Mouse (Mus musculus): ENCODE measurements at regions not wholly inside any gene's neighbourhood (a gene's known extent, or its start where the extent isn't known, plus 50 kb on each side); places are given as distances from the start of the nearest gene placed in this dataset.
"Not testable (repeated sequence)": the region's sequence is repeated elsewhere in the genome, so short reads cannot be mapped to it uniquely, and the experiment has no call there.

- TF ChIP-seq CTCF (IDR thresholded peaks at IDR 0.05; ENCODE audit: borderline replicate concordance, insufficient read depth, low read length) (no peak), POLR2A (IDR thresholded peaks at IDR 0.05; ENCODE audit: low read depth, low read length) (no peak)
- H3K4me3 ChIP-seq (ENCODE audit: insufficient read depth, low read length) = no peak overlapping the region
- no peaks in the 10 kb centered on the region for H3K4me1 ChIP-seq (ENCODE audit: control insufficient read depth, insufficient read depth, low read length)
- H3K27ac ChIP-seq (ENCODE audit: insufficient read depth, low read length) = no peak overlapping the region
These were observed 589.2 kb downstream of the Epha7 start for GRCm38 (mm10) chr4:29402143-29402542.

- no peak for TF ChIP-seq POLR2A (IDR thresholded peaks at IDR 0.05; ENCODE audit: low read depth, low read length)
- no peak for TF ChIP-seq CTCF (IDR thresholded peaks at IDR 0.05; ENCODE audit: borderline replicate concordance, insufficient read depth, low read length)
- Histone ChIP-seq H3K4me1 (ENCODE audit: control insufficient read depth, insufficient read depth, low read length) (no peaks in the 10 kb centered on the region), H3K27ac (ENCODE audit: insufficient read depth, low read length) (no peak overlapping the region), H3K4me3 (ENCODE audit: insufficient read depth, low read length) (no peak overlapping the region)
These were observed 601.7 kb downstream of the Epha7 start for GRCm38 (mm10) chr4:29414616-29415015.

- Histone ChIP-seq H3K4me3 (ENCODE audit: insufficient read depth, low read length) (no peak overlapping the region), H3K4me1 (ENCODE audit: control insufficient read depth, insufficient read depth, low read length) (no peaks in the 10 kb centered on the region), H3K27ac (ENCODE audit: insufficient read depth, low read length) (no peak overlapping the region)
- TF ChIP-seq POLR2A (IDR thresholded peaks at IDR 0.05; ENCODE audit: low read depth, low read length) (no peak), CTCF (IDR thresholded peaks at IDR 0.05; ENCODE audit: borderline replicate concordance, insufficient read depth, low read length) (no peak)
These were observed 607.4 kb downstream of the Epha7 start for GRCm38 (mm10) chr4:29420198-29420792.

GRCm38 (mm10) chr4:29431493-29431892 lies 618.6 kb downstream of the Epha7 start:
- H3K27ac ChIP-seq (ENCODE audit: insufficient read depth, low read length); H3K4me1 ChIP-seq (ENCODE audit: control insufficient read depth, insufficient read depth, low read length): not testable (repeated sequence)

GRCm38 (mm10) chr4:29463329-29463728 lies 650.4 kb downstream of the Epha7 start:
- H3K4me3 ChIP-seq (ENCODE audit: insufficient read depth, low read length) = no peak overlapping the region
- no peak overlapping the region for H3K27ac ChIP-seq (ENCODE audit: insufficient read depth, low read length)
- no peak for TF ChIP-seq CTCF (IDR thresholded peaks at IDR 0.05; ENCODE audit: borderline replicate concordance, insufficient read depth, low read length)
- TF ChIP-seq POLR2A (IDR thresholded peaks at IDR 0.05; ENCODE audit: low read depth, low read length) = no peak
- no peaks in the 10 kb centered on the region for H3K4me1 ChIP-seq (ENCODE audit: control insufficient read depth, insufficient read depth, low read length)

More at GRCm38 (mm10) chr4:29431493-29431892, 618.6 kb downstream of the Epha7 start:
- H3K4me3 ChIP-seq (ENCODE audit: insufficient read depth, low read length) = not testable (repeated sequence)

GRCm38 (mm10) chr4:29466315-29466714 lies 653.4 kb downstream of the Epha7 start:
- no peak for TF ChIP-seq POLR2A (IDR thresholded peaks at IDR 0.05; ENCODE audit: low read depth, low read length)
- no peak for TF ChIP-seq CTCF (IDR thresholded peaks at IDR 0.05; ENCODE audit: borderline replicate concordance, insufficient read depth, low read length)
- H3K4me3 ChIP-seq (ENCODE audit: insufficient read depth, low read length) = no peak overlapping the region
- no peaks in the 10 kb centered on the region for H3K4me1 ChIP-seq (ENCODE audit: control insufficient read depth, insufficient read depth, low read length)
- H3K27ac ChIP-seq (ENCODE audit: insufficient read depth, low read length) = no peak overlapping the region

GRCm38 (mm10) chr4:29480384-29481092 lies 667.6 kb downstream of the Epha7 start:
- H3K4me1 ChIP-seq (ENCODE audit: control insufficient read depth, insufficient read depth, low read length) = no peaks in the 10 kb centered on the region
- TF ChIP-seq CTCF (IDR thresholded peaks at IDR 0.05; ENCODE audit: borderline replicate concordance, insufficient read depth, low read length) (no peak), POLR2A (IDR thresholded peaks at IDR 0.05; ENCODE audit: low read depth, low read length) (no peak)
- H3K4me3 ChIP-seq (ENCODE audit: insufficient read depth, low read length) = no peak overlapping the region
- H3K27ac ChIP-seq (ENCODE audit: insufficient read depth, low read length) = no peak overlapping the region

GRCm38 (mm10) chr4:29481093-29481715 lies 668.3 kb downstream of the Epha7 start:
- Histone ChIP-seq H3K4me1 (ENCODE audit: control insufficient read depth, insufficient read depth, low read length) (no peaks in the 10 kb centered on the region), H3K27ac (ENCODE audit: insufficient read depth, low read length) (peak overlapping the region; percentile 24; the same call in 1 of the 2 replicates), H3K4me3 (ENCODE audit: insufficient read depth, low read length) (no peak overlapping the region)
- TF ChIP-seq POLR2A (IDR thresholded peaks at IDR 0.05; ENCODE audit: low read depth, low read length) (no peak), CTCF (IDR thresholded peaks at IDR 0.05; ENCODE audit: borderline replicate concordance, insufficient read depth, low read length) (no peak)

- H3K27ac ChIP-seq (ENCODE audit: insufficient read depth, low read length) = no peak overlapping the region
- TF ChIP-seq POLR2A (IDR thresholded peaks at IDR 0.05; ENCODE audit: low read depth, low read length) = no peak
- no peak for TF ChIP-seq CTCF (IDR thresholded peaks at IDR 0.05; ENCODE audit: borderline replicate concordance, insufficient read depth, low read length)
- H3K4me3 ChIP-seq (ENCODE audit: insufficient read depth, low read length) = no peak overlapping the region
- H3K4me1 ChIP-seq (ENCODE audit: control insufficient read depth, insufficient read depth, low read length) = no peaks in the 10 kb centered on the region
These were observed 669.5 kb downstream of the Epha7 start for GRCm38 (mm10) chr4:29482407-29482806.

GRCm38 (mm10) chr4:29500844-29501243 lies 687.9 kb downstream of the Epha7 start:
- H3K4me3 ChIP-seq (ENCODE audit: insufficient read depth, low read length) = no peak overlapping the region
- no peak for TF ChIP-seq CTCF (IDR thresholded peaks at IDR 0.05; ENCODE audit: borderline replicate concordance, insufficient read depth, low read length)
- TF ChIP-seq POLR2A (IDR thresholded peaks at IDR 0.05; ENCODE audit: low read depth, low read length) = no peak

More at GRCm38 (mm10) chr4:29500844-29501243, 687.9 kb downstream of the Epha7 start:
- Histone ChIP-seq H3K27ac (ENCODE audit: insufficient read depth, low read length) (no peak overlapping the region), H3K4me1 (ENCODE audit: control insufficient read depth, insufficient read depth, low read length) (no peaks in the 10 kb centered on the region)

Measured in embryonic fibroblast, embryonic 13.5 days (primary cell).